Mouse (Mus musculus) intestine, postnatal 0 days (tissue): ENCODE data around the gene Nyx. TPM values are rescaled to one million over a fixed set of nuclear protein-coding genes. Genes with fewer than 3 reads are reported as not detected.
A peak's percentile ranks its signal among the peaks of the same experiment; 100 is the strongest.

ENCODE experiments used
- ATAC-seq: fragments of 200-750 bp; cut with Nextera tagmentation; 2 replicates; pipeline ENCODE4 v1.8.0; 2017; ENCODE audit warnings: mild to moderate bottlenecking, moderate TSS enrichment, moderate library complexity
- H3K27ac ChIP-seq: fragments of 300-500 bp; sonication (generic); 2 replicates; pipeline ENCODE4 v1.5.1; 2014; ENCODE audit warnings: mild to moderate bottlenecking, low read depth, low read length, moderate library complexity
- H3K27me3 ChIP-seq: fragments of 300-500 bp; sonication (generic); replicated peaks from 2 replicates; pipeline ENCODE4 v1.6.1; 2014; ENCODE audit warnings: low read length, mixed read lengths; ENCODE audit not compliant: control insufficient read depth, insufficient read depth
- H3K36me3 ChIP-seq: fragments of 300-500 bp; sonication (generic); 2 replicates; pipeline ENCODE4 v1.6.1; 2014; ENCODE audit warnings: mild to moderate bottlenecking, moderate library complexity; ENCODE audit not compliant: control insufficient read depth, insufficient read depth
- H3K4me1 ChIP-seq: fragments of 300-500 bp; sonication (generic); replicated peaks from 2 replicates; pipeline ENCODE4 v1.6.1; 2014; ENCODE audit warnings: antibody characterized with exemption, low read length, mixed read lengths; ENCODE audit not compliant: control insufficient read depth, insufficient read depth
- H3K4me2 ChIP-seq: fragments of 300-500 bp; sonication (generic); replicated peaks from 2 replicates; pipeline ENCODE4 v1.6.1; 2014; ENCODE audit warnings: low read depth, mild to moderate bottlenecking, moderate library complexity
- H3K4me3 ChIP-seq: fragments of 300-500 bp; sonication (generic); 2 replicates; pipeline ENCODE4 v1.5.1; 2014; ENCODE audit warnings: low read depth, low read length
- H3K9ac ChIP-seq: fragments of 300-500 bp; sonication (generic); 2 replicates; pipeline ENCODE4 v1.6.1; 2014; ENCODE audit warnings: mild to moderate bottlenecking, low read depth, low read length
- H3K9me3 ChIP-seq: fragments of 300-500 bp; sonication (generic); 2 replicates; pipeline ENCODE4 v1.6.1; 2016; ENCODE audit warnings: mixed run types; ENCODE audit not compliant: control insufficient read depth
- CTCF ChIP-seq: sonication (generic); IDR thresholded peaks from 2 replicates; pipeline ENCODE4 v1.5.1; 2016; ENCODE audit warnings: low read depth, mild to moderate bottlenecking, control low read depth, antibody characterized with exemption, moderate library complexity
- WGBS: fragments of 180-500 bp; shearing (Covaris S2); extraction: QIAGEN DNeasy Blood & Tissue Kit; methylation state at CpG from one replicate; pipeline ENCODE4 v1.1.7; 2014; 5-methylcytosine and 5-hydroxymethylcytosine counted together
- polyA plus RNA-seq: library from polyadenylated mRNA; unstranded; fragments of >200 nt; fragmentation: Nextera tagmentation; extraction: Ambion mirVana; gene quantifications from 2 replicates; pipeline ENCODE4 v1.2.1, GENCODE M21; 2015

Nyx gene
- polyA plus RNA-seq, 1 experiment from 2014 or later, result 0.09 TPM

- Histone ChIP-seq H3K36me3 (no peaks in the 10 kb centered on the region), H3K27me3 (no peaks in the 10 kb centered on the region), H3K4me2 (no peak overlapping the region), H3K27ac (no peak overlapping the region), H3K9me3 (no peaks in the 10 kb centered on the region), H3K4me3 (no peak overlapping the region), H3K9ac (no peak overlapping the region), H3K4me1 (no peaks in the 10 kb centered on the region)
- ATAC-seq, result no peak
- 87% methylated on average over 4 of the region's 4 CpGs for WGBS
- TF ChIP-seq CTCF, result no peak
These were observed 34.4 kb downstream of the Nyx start for GRCm38 (mm10) chrX:13500284-13500683.

- Histone ChIP-seq H3K4me3 (no peak overlapping the region), H3K27ac (no peak overlapping the region), H3K9me3 (no peaks in the 10 kb centered on the region), H3K4me1 (no peaks in the 10 kb centered on the region), H3K27me3 (no peaks in the 10 kb centered on the region), H3K4me2 (no peak overlapping the region), H3K9ac (no peak overlapping the region), H3K36me3 (no peaks in the 10 kb centered on the region)
- WGBS, result 56% methylated on average over 7 of the region's 7 CpGs
- TF ChIP-seq CTCF, result no peak
- ATAC-seq, result no peak
These were observed 37.0 kb downstream of the Nyx start for GRCm38 (mm10) chrX:13502862-13503375.

GRCm38 (mm10) chrX:13504389-13504788, 38.5 kb downstream of the Nyx start:
- no peak overlapping the region for H3K9ac ChIP-seq
- whole genome bisulfite sequencing, result 85% methylated on average over 7 of the region's 7 CpGs
- no peak overlapping the region for H3K27ac ChIP-seq
- no peaks in the 10 kb centered on the region for H3K27me3 ChIP-seq
- H3K4me3 ChIP-seq, result no peak overlapping the region
- H3K4me1 ChIP-seq, result no peaks in the 10 kb centered on the region
- H3K36me3 ChIP-seq, result no peaks in the 10 kb centered on the region
- no peak for TF ChIP-seq CTCF
- no peaks in the 10 kb centered on the region for H3K9me3 ChIP-seq
- no peak for ATAC-seq
- H3K4me2 ChIP-seq, result no peak overlapping the region

GRCm38 (mm10) chrX:13506376-13506775, 40.5 kb downstream of the Nyx start:
- Histone ChIP-seq H3K27ac (no peak overlapping the region), H3K4me1 (no peaks in the 10 kb centered on the region), H3K4me2 (no peak overlapping the region), H3K27me3 (no peaks in the 10 kb centered on the region; the same call in 1 of the 2 replicates), H3K36me3 (no peaks in the 10 kb centered on the region), H3K9ac (no peak overlapping the region), H3K9me3 (no peaks in the 10 kb centered on the region), H3K4me3 (no peak overlapping the region)
- no peak for ATAC-seq
- WGBS, result 59% methylated on average over 2 of the region's 2 CpGs
- no peak for TF ChIP-seq CTCF

- no peaks in the 10 kb centered on the region for H3K36me3 ChIP-seq
- no peak overlapping the region for H3K9ac ChIP-seq
- no peak overlapping the region for H3K27ac ChIP-seq
- no peak overlapping the region for H3K4me2 ChIP-seq
- H3K9me3 ChIP-seq, result no peaks in the 10 kb centered on the region
- no peak overlapping the region for H3K4me3 ChIP-seq
- ATAC-seq, result no peak
- WGBS, result 52% methylated on average over 2 of the region's 2 CpGs
- H3K4me1 ChIP-seq, result no peaks in the 10 kb centered on the region
- TF ChIP-seq CTCF, result peak; percentile 69
- no peaks in the 10 kb centered on the region; the same call in 1 of the 2 replicates for H3K27me3 ChIP-seq
These were observed 47.2 kb downstream of the Nyx start for GRCm38 (mm10) chrX:13513127-13513526.

GRCm38 (mm10) chrX:13513864-13514263, 48.0 kb downstream of the Nyx start:
- Histone ChIP-seq H3K27ac (no peak overlapping the region), H3K9me3 (no peaks in the 10 kb centered on the region), H3K36me3 (no peaks in the 10 kb centered on the region), H3K27me3 (no peaks in the 10 kb centered on the region; the same call in 1 of the 2 replicates), H3K4me1 (no peaks in the 10 kb centered on the region), H3K4me2 (no peak overlapping the region), H3K9ac (no peak overlapping the region), H3K4me3 (no peak overlapping the region)
- ATAC-seq, result no peak
- WGBS, result 90% methylated on average over 5 of the region's 5 CpGs
- no peak for TF ChIP-seq CTCF

GRCm38 (mm10) chrX:13516451-13516850, 50.5 kb downstream of the Nyx start:
- H3K27me3 ChIP-seq, result no peaks in the 10 kb centered on the region; the same call in 1 of the 2 replicates
- no peaks in the 10 kb centered on the region for H3K4me1 ChIP-seq
- H3K4me2 ChIP-seq, result no peak overlapping the region
- no peak overlapping the region for H3K27ac ChIP-seq
- no peak overlapping the region for H3K4me3 ChIP-seq
- H3K36me3 ChIP-seq, result no peaks in the 10 kb centered on the region
- no peak for ATAC-seq
- H3K9ac ChIP-seq, result no peak overlapping the region
- TF ChIP-seq CTCF, result no peak
- WGBS, result 80% methylated on average over 6 of the region's 6 CpGs
- H3K9me3 ChIP-seq, result no peaks in the 10 kb centered on the region
